Mouse (Mus musculus): ENCODE results near the gene 1300017J02Rik. TPM values are rescaled to one million over a fixed set of nuclear protein-coding genes. Genes with fewer than 3 reads are reported as not detected.

Gene 1300017J02Rik
- polyA plus RNA-seq, 1 experiment from 2014 or later = 1.8 TPM

- H3K9ac ChIP-seq = no peak overlapping the region
- peaks cover 13% of the 10 kb centered on the region for H3K4me1 ChIP-seq
- H3K4me3 ChIP-seq = no peak overlapping the region
- ATAC-seq (replicated peaks) = no peak
- H3K27me3 ChIP-seq (replicated peaks) = no peaks in the 10 kb centered on the region
- 84% methylated on average over 4 of the region's 4 CpGs for WGBS
- H3K4me2 ChIP-seq = no peak overlapping the region
- no peaks in the 10 kb centered on the region for H3K9me3 ChIP-seq
- H3K36me3 ChIP-seq (replicated peaks) = no peaks in the 10 kb centered on the region
- H3K27ac ChIP-seq = no peak overlapping the region
Observed at GRCm38 (mm10) chr9:103302239-103302638, 2.6 kb downstream of the 1300017J02Rik start.

- Histone ChIP-seq H3K27me3 (replicated peaks) (no peaks in the 10 kb centered on the region), H3K4me2 (no peak overlapping the region), H3K4me3 (no peak overlapping the region), H3K9ac (no peak overlapping the region), H3K4me1 (peaks cover 7% of the 10 kb centered on the region), H3K9me3 (no peaks in the 10 kb centered on the region), H3K27ac (no peak overlapping the region), H3K36me3 (replicated peaks) (no peaks in the 10 kb centered on the region)
- ATAC-seq (replicated peaks) = no peak
- 93% methylated on average over 8 of the region's 8 CpGs for WGBS
Observed at GRCm38 (mm10) chr9:103301086-103301485, 3.8 kb downstream of the 1300017J02Rik start.

- H3K4me3 ChIP-seq = no peak overlapping the region
- H3K27ac ChIP-seq = no peak overlapping the region
- ATAC-seq (replicated peaks) = no peak
- no peaks in the 10 kb centered on the region for H3K36me3 ChIP-seq (replicated peaks)
- WGBS = 96% methylated on average over 2 of the region's 2 CpGs
- H3K4me1 ChIP-seq = no peaks in the 10 kb centered on the region
- no peak overlapping the region for H3K9ac ChIP-seq
- no peaks in the 10 kb centered on the region for H3K9me3 ChIP-seq
- no peak overlapping the region for H3K4me2 ChIP-seq
- H3K27me3 ChIP-seq (replicated peaks) = no peaks in the 10 kb centered on the region
Observed at GRCm38 (mm10) chr9:103294507-103294906, 10.4 kb downstream of the 1300017J02Rik start.

GRCm38 (mm10) chr9:103288489-103289180 is 16.2 kb downstream of the 1300017J02Rik start:
- WGBS = 93% methylated on average over 13 of the region's 13 CpGs
- no peak for ATAC-seq (replicated peaks)

GRCm38 (mm10) chr9:103287840-103288488 is 16.9 kb downstream of the 1300017J02Rik start:
- Histone ChIP-seq H3K4me2 (no peak overlapping the region), H3K27me3 (replicated peaks) (no peaks in the 10 kb centered on the region), H3K4me1 (no peaks in the 10 kb centered on the region), H3K9me3 (no peaks in the 10 kb centered on the region), H3K36me3 (replicated peaks) (no peaks in the 10 kb centered on the region), H3K27ac (no peak overlapping the region), H3K4me3 (no peak overlapping the region), H3K9ac (no peak overlapping the region)
- 90% methylated on average over 19 of the region's 19 CpGs for WGBS
- ATAC-seq (replicated peaks) = no peak

More at GRCm38 (mm10) chr9:103288489-103289180, 16.2 kb downstream of the 1300017J02Rik start:
- no peaks in the 10 kb centered on the region for H3K9me3 ChIP-seq
- no peak overlapping the region for H3K27ac ChIP-seq
- H3K4me2 ChIP-seq = no peak overlapping the region
- no peaks in the 10 kb centered on the region for H3K27me3 ChIP-seq (replicated peaks)
- H3K4me1 ChIP-seq = no peaks in the 10 kb centered on the region
- no peaks in the 10 kb centered on the region for H3K36me3 ChIP-seq (replicated peaks)
- no peak overlapping the region for H3K9ac ChIP-seq
- no peak overlapping the region for H3K4me3 ChIP-seq

GRCm38 (mm10) chr9:103286901-103287422 is 17.9 kb downstream of the 1300017J02Rik start:
- no peak for ATAC-seq (replicated peaks)
- Histone ChIP-seq H3K27me3 (replicated peaks) (no peaks in the 10 kb centered on the region), H3K27ac (no peak overlapping the region), H3K36me3 (replicated peaks) (no peaks in the 10 kb centered on the region), H3K9ac (no peak overlapping the region), H3K4me1 (no peaks in the 10 kb centered on the region), H3K4me3 (no peak overlapping the region), H3K9me3 (no peaks in the 10 kb centered on the region), H3K4me2 (no peak overlapping the region)
- 77% methylated on average over 13 of the region's 13 CpGs for WGBS

GRCm38 (mm10) chr9:103286396-103286795 is 18.5 kb downstream of the 1300017J02Rik start:
- WGBS = 72% methylated on average over 4 of the region's 4 CpGs
- no peak for ATAC-seq (replicated peaks)
- no peaks in the 10 kb centered on the region for H3K9me3 ChIP-seq

GRCm38 (mm10) chr9:103276876-103277275 is 28.0 kb downstream of the 1300017J02Rik start:
- Histone ChIP-seq H3K27me3 (replicated peaks) (no peaks in the 10 kb centered on the region), H3K4me1 (no peaks in the 10 kb centered on the region), H3K36me3 (replicated peaks) (no peaks in the 10 kb centered on the region), H3K4me3 (no peak overlapping the region), H3K27ac (no peak overlapping the region), H3K9ac (no peak overlapping the region), H3K9me3 (no peaks in the 10 kb centered on the region), H3K4me2 (no peak overlapping the region)
- ATAC-seq (replicated peaks) = no peak
- 82% methylated on average over 6 of the region's 6 CpGs for WGBS

More at GRCm38 (mm10) chr9:103286396-103286795, 18.5 kb downstream of the 1300017J02Rik start:
- Histone ChIP-seq H3K4me3 (no peak overlapping the region), H3K27ac (no peak overlapping the region), H3K9ac (no peak overlapping the region), H3K27me3 (replicated peaks) (no peaks in the 10 kb centered on the region), H3K36me3 (replicated peaks) (no peaks in the 10 kb centered on the region), H3K4me2 (no peak overlapping the region), H3K4me1 (no peaks in the 10 kb centered on the region)

- ATAC-seq (replicated peaks) = no peak
- H3K4me1 ChIP-seq = 0 out of 2 replicates have a peak, but pooled peaks cover 4% of the 10 kb centered on the region
- no peaks in the 10 kb centered on the region for H3K27me3 ChIP-seq (replicated peaks)
- H3K9me3 ChIP-seq = no peaks in the 10 kb centered on the region
- 69% methylated on average over 1 of the region's 1 CpGs for WGBS
- H3K27ac ChIP-seq = no peak overlapping the region
- no peaks in the 10 kb centered on the region for H3K36me3 ChIP-seq (replicated peaks)
- no peak overlapping the region for H3K4me2 ChIP-seq
- H3K4me3 ChIP-seq = no peak overlapping the region
- H3K9ac ChIP-seq = no peak overlapping the region
Observed at GRCm38 (mm10) chr9:103275676-103276075, 29.2 kb downstream of the 1300017J02Rik start.

GRCm38 (mm10) chr9:103274819-103275218 is 30.1 kb downstream of the 1300017J02Rik start:
- Histone ChIP-seq H3K27ac (no peak overlapping the region), H3K9me3 (no peaks in the 10 kb centered on the region), H3K36me3 (replicated peaks) (no peaks in the 10 kb centered on the region), H3K4me3 (no peak overlapping the region), H3K4me1 (0 out of 2 replicates have a peak, but pooled peaks cover 4% of the 10 kb centered on the region), H3K27me3 (replicated peaks) (no peaks in the 10 kb centered on the region), H3K9ac (no peak overlapping the region), H3K4me2 (no peak overlapping the region)
- no peak for ATAC-seq (replicated peaks)
- WGBS = 91% methylated on average over 8 of the region's 8 CpGs

GRCm38 (mm10) chr9:103271104-103271503 is 33.8 kb downstream of the 1300017J02Rik start:
- no peak for ATAC-seq (replicated peaks)
- WGBS = 24% methylated on average over 4 of the region's 4 CpGs
- no peak overlapping the region for H3K27ac ChIP-seq

GRCm38 (mm10) chr9:103265778-103266177 is 39.1 kb downstream of the 1300017J02Rik start:
- Histone ChIP-seq H3K4me1 (no peaks in the 10 kb centered on the region), H3K27ac (no peak overlapping the region), H3K9ac (no peak overlapping the region), H3K36me3 (replicated peaks) (no peaks in the 10 kb centered on the region), H3K27me3 (replicated peaks) (no peaks in the 10 kb centered on the region), H3K9me3 (no peaks in the 10 kb centered on the region), H3K4me3 (no peak overlapping the region), H3K4me2 (no peak overlapping the region)
- no peak for ATAC-seq (replicated peaks)
- 91% methylated on average over 4 of the region's 4 CpGs for WGBS

More at GRCm38 (mm10) chr9:103271104-103271503, 33.8 kb downstream of the 1300017J02Rik start:
- no peak overlapping the region for H3K4me2 ChIP-seq
- no peaks in the 10 kb centered on the region for H3K27me3 ChIP-seq (replicated peaks)
- 0 out of 2 replicates have a peak, but pooled peaks cover 4% of the 10 kb centered on the region for H3K4me1 ChIP-seq
- H3K4me3 ChIP-seq = no peak overlapping the region
- H3K9ac ChIP-seq = no peak overlapping the region
- no peaks in the 10 kb centered on the region for H3K9me3 ChIP-seq
- H3K36me3 ChIP-seq (replicated peaks) = no peaks in the 10 kb centered on the region
